Mouse (Mus musculus) stomach, postnatal 0 days (tissue): Measurements from ENCODE around the gene Scaf1.

Experiments
- CTCF ChIP-seq: IDR thresholded peaks from 2 replicates; pipeline ENCODE4 v1.5.1; 2016; ENCODE audit warnings: antibody characterized with exemption, low read depth, mild to moderate bottlenecking, moderate library complexity
- EP300 ChIP-seq: optimal IDR thresholded peaks from 2 replicates; pipeline ENCODE3; 2016; ENCODE audit warnings: antibody characterized with exemption

- TF ChIP-seq CTCF (no peak), EP300 (no peak)
These were observed 20.5 kb upstream of the Scaf1 start for GRCm38 (mm10) chr7:45036702-45037101.
